Mouse (Mus musculus) adrenal gland, postnatal 10 days (tissue): ENCODE measurements at regions not wholly inside any gene's neighbourhood (a gene's known extent, or its start where the extent isn't known, plus 50 kb on each side); places are given as distances from the start of the nearest gene placed in this dataset.
A peak's percentile ranks its signal among the peaks of the same experiment; 100 is the strongest.
"Not testable (repeated sequence)": the region's sequence is repeated elsewhere in the genome, so short reads cannot be mapped to it uniquely, and the experiment has no call there.

Experiments
- DNase-seq: peaks from one replicate; pipeline ENCODE4 v3.0.0; 2021; ENCODE audit warnings: mixed read lengths

GRCm38 (mm10) chr14:61757086-61757822 lies 150.0 kb downstream of the Kcnrg start:
- peak; percentile 83 for DNase-seq

- DNase-seq, result no peak
Measured at GRCm38 (mm10) chr14:61757823-61758175, 150.5 kb downstream of the Kcnrg start.

GRCm38 (mm10) chr14:61758586-61758985 lies 151.3 kb downstream of the Kcnrg start:
- DNase-seq, result no peak

DNA sequence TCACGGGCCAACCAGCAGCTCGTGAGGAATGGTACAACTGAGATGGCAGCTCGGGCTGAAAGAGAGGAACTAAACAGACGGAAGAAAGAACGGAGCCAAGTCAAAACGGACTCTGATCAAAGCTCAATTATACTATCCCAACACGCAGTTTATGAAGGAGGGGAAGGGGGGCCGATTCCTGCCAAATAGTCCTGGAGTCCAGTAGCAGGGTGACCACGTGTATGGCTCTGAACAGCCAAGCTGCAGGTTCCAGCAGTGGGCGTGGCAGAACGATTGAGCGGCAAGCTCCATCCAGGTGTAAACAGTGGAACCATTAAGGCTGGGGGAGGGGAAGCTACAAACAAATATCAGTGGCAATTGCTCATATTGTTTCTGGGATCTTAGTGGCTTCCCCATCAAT lies 152.9 kb downstream of the Kcnrg start:
- not testable (repeated sequence) for DNase-seq

DNA sequence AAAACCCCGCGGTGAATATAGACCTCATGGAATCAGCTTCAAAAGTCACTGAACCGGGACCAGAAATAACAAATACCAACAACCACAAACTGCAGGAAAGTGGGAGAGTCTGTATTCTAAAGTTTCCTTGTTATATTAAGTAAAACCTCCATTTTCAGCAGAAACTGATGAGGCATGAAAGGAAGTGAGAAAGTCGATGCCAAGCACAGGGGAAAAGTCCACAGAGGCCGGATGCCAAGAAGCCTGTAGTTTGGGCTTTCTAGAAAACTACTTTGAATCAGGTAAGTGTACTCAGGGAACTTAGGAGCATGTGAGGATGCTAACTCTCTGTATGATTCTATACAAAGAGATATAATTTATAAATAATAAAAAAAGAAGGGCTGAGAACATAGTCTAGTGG lies 154.8 kb downstream of the Kcnrg start:
- no peak for DNase-seq

DNA sequence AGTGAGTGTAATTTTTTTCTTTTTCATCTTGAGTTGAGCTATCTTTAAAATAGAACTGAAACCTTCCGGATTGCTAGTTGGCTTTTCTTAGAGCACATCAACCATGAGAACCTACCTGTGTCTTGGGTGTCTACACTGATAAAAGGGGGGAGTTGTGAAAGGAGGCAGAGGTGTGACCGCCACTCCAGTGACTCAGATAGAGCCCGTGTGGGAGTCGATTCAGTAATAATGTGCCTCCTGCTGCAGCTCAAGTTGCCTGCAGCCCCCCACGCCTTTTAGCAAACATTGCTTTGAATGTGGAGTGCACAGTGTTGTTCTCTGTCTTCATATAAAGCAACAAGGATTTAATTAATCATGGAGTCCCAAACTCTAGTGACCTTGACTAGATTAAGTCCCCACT lies 162.6 kb downstream of the Kcnrg start:
- DNase-seq, result no peak

- DNase-seq, result no peak
Measured at GRCm38 (mm10) chr14:61774171-61774570, 166.9 kb downstream of the Kcnrg start.

DNA sequence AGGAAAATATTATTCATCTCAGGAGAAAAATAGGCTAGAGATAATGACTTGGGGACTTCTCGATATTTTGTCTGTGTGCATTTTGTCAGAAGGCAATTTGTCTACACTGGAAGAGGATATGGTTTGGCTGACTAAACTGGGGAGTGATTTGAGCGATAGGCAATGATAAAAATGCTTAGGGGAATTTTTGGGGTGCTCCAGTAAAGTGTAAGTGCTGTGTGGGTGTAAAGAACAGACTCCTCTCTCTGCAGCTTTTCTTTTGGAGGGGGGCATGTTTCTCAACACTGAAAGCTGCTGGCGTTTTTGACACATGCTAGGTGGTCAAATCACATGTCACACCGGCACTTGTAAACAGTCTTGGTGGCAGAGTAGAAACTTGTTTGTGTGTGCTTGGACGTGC lies 171.4 kb downstream of the Kcnrg start:
- no peak for DNase-seq

GRCm38 (mm10) chr14:61783206-61783605 lies 175.9 kb downstream of the Kcnrg start:
- no peak for DNase-seq

- DNase-seq, result no peak
Measured at GRCm38 (mm10) chr14:61784609-61785008, 177.4 kb downstream of the Kcnrg start.

DNA sequence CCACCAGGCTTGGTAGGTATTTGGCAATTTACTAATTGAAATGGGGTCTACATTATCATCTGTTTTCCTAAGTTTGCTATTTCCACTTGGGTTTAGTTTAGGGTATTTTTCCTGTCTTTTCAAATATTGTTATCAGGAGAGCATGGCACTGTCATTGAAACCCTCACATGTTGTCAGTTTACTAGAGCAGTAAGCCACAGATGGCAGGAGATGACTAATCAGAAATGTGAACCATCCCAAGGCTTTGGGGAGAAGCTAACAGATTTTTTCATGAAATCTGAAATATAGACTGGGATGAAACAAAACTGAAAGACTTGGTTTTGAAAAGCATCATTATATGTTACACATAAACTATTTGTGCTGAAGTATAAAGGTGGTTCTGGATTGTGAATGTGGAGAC lies 178.8 kb downstream of the Kcnrg start:
- no peak for DNase-seq

- no peak for DNase-seq
Measured at GRCm38 (mm10) chr14:61787746-61788145, 180.5 kb downstream of the Kcnrg start.

DNA sequence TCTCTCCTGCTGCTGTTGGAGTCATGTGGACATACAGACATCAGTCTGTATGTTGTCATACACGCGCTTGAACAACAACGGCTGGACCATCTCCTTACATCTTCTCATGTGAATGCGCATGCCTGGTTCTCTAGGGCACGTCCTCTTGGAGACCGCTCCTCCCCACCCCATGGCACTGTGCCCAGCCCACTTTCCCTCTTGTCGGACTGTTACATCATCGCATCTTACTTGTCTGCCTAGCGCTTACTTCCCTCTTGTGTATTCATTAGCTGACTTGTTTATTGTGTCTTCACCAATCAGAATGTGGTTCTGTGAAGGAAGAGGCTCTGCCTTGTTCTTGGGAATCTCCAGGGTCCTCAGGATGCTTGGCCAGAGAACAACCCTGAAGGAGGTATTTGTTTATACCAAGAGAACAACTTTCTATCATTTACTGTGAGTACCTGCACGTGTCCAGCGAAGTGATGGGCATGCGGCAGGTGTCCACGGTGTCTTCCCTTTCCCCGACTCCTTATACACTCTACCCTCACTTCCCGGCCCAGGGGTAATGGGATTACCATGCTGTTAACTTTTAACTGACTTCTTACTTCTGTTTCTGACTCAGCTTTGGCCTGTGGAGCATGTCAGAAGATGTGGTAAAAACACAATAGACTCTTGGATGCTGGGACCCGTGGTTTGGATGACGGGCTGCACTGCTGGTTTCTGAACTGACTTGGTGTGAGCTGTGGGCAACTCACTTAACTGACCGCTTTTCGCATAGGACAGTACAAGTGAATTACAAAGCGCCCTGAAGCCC lies 181.9 kb downstream of the Kcnrg start:
- peak; percentile 13 for DNase-seq

- DNase-seq, result no peak
Measured at GRCm38 (mm10) chr14:61795976-61796645, 188.9 kb downstream of the Kcnrg start.

DNA sequence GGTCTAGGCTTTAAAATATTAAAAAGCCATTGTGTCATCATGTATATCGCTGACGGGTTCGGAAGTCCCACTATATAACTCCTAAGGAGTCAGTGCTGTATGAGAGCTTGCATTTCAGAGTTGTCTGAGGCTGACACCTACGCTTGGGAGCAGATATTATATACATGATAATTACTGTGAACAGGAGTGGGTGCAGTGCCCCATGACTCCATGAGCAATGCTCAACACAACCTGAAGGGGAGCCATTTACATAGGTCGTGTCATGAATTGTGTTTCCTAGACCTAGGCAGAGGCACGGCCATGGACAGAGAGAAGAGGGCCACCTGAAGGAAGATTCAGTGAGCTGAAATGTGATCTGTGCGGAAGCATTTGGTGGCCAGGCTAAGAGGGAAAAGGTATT lies 189.4 kb downstream of the Kcnrg start:
- no peak for DNase-seq

- DNase-seq, result peak; percentile 22
Measured at GRCm38 (mm10) chr14:61803421-61803925, 196.2 kb downstream of the Kcnrg start.

DNA sequence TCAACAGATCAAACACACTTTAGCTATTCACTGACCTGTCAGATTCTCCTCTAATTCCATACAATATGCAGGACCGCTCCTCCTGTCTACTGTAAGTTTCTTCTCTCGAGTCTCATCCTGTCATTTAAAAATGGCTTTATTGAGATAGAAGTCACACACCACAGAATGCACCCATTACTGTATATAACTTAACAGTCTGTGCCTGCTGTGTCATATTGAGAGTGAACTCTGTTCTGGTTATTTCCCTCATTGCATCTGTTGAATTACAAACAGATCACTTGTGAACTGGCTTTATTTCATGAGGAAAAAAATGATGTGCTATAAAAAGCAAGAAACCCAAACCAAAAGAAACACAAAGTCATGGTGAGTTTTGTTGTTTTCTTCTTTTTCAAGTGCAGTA lies 198.2 kb downstream of the Kcnrg start:
- no peak for DNase-seq

- no peak for DNase-seq
Measured at GRCm38 (mm10) chr14:61808193-61808592, 200.9 kb downstream of the Kcnrg start.

DNA sequence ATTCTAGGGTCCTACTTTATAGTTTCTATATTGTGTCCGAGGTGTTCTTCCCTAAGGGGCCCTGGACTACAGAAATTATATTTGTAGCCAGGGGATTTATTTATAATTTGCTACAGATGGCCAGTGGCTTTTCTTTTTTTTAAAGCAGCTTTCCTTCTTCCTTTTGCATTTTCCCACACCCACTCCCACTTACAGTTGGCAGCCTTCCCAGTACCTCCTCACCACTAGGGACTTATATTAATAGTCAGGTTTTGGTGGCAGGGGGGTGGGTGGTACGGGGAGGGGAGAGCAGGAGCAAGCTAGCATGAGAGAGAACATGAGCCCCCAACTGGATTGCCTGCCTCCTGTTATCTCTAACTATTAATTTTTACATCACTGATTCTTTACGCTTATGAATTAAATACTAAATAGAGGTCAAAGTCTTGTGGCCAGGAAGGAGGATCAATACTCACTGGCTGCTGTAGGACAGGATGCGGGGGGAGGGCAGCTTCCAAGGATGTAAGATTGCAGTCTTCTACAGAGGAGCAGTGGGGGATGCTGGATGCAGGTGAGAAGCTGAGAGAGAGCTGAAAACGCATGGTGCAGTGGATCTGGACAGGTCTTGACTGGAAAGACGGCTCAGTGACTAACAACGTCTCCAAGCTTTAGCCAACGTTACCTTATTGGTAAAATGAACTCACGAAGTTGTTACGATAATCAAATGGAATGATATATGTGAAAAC lies 202.6 kb downstream of the Kcnrg start:
- no peak for DNase-seq

- DNase-seq, result no peak
Measured at GRCm38 (mm10) chr14:61810836-61811235, 203.6 kb downstream of the Kcnrg start.

- DNase-seq, result peak; percentile 19
Measured at GRCm38 (mm10) chr14:61817711-61818110, 210.5 kb downstream of the Kcnrg start.

DNA sequence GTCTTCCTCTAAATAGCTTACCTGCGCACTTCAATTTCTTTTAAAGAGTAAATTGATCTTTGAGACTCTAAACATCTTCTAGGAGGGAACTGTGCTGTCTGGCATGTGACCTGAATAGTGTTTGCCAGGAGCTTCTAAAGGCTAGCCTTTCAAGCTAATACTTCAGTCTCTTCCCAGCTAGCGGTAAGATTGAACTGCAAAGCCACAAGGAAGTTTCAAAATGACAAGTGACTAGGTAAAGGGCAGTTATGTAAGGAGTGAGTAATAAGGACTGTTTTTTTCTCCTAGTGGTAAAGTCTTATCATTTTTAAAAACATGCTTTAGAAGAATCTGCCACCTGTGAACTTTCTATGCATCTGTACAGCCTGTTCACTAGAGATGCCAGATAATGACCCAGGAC lies 211.1 kb downstream of the Kcnrg start:
- DNase-seq, result no peak
